Mouse (Mus musculus): ENCODE measurements around the gene Dgat2.

DNA sequence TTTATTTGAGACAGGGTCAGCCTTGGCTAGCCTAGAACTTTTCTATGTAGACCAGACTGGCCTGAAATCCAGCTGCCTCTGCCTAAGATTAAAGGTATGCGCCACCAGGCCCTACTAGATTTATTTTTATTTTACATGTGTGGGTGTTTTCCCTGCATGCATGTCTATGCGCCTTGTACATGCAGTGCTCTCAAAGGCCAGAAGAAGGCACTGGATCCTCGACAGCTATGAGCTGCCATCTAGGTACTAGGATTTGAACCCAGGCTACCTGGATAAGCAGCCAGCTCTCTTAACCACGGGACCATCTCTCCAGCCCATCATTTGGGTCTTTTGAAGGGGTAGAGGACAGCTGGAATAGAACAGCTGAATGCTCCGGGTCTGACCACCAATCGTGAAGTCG, 20.1 kb downstream of the Dgat2 start:
- no peak for TF ChIP-seq CTCF (IDR thresholded peaks at IDR 0.05; ENCODE audit: borderline replicate concordance, control insufficient read depth, extremely low read depth, insufficient read depth, low read length, poor library complexity)
- no peak for TF ChIP-seq POLR2A (IDR thresholded peaks at IDR 0.05; ENCODE audit: control insufficient read depth, extremely low read depth, insufficient read depth, low read length, poor library complexity)

Data from thymus, adult 2 months (tissue).